Mouse (Mus musculus) CH12.LX (cell line): ENCODE measurements around the gene Cyp1a1. TPM values are rescaled to one million over a fixed set of nuclear protein-coding genes. Genes with fewer than 3 reads are reported as not detected.
A peak's percentile ranks its signal among the peaks of the same experiment; 100 is the strongest.

Experiments used
- DNase-seq: peaks from one replicate; pipeline ENCODE4 v3.0.0-alpha.2; 2013; ENCODE audit errors: extremely low read depth
- H3K27ac ChIP-seq: 2 replicates; pipeline ENCODE4 v1.5.1; 2012; ENCODE audit warnings: low read depth, mild to moderate bottlenecking, control low read depth, moderate library complexity; ENCODE audit not compliant: insufficient read depth
- H3K27me3 ChIP-seq: replicated peaks from 2 replicates; pipeline ENCODE3; 2012; ENCODE audit warnings: inconsistent platforms
- H3K36me3 ChIP-seq, 2 experiments: replicated peaks in 1 of 2; 2 replicates each; pipeline versions ENCODE3 to v1.6.1; 2012; ENCODE audit warnings: inconsistent platforms in 1 of 2, low read length in 1 of 2, mild to moderate bottlenecking in 1 of 2, mixed read lengths in 1 of 2, moderate library complexity in 1 of 2; ENCODE audit not compliant: control insufficient read depth in 1 of 2, insufficient read depth in 1 of 2
- H3K4me1 ChIP-seq, 2 experiments: 2 replicates each; pipeline ENCODE4 v1.6.1; 2012; ENCODE audit warnings: inconsistent platforms in 1 of 2, moderate library complexity in 1 of 2; ENCODE audit not compliant: insufficient read depth in 2 of 2, control insufficient read depth in 1 of 2
- H3K4me2 ChIP-seq: 2 replicates; pipeline ENCODE4 v1.6.1; 2012; ENCODE audit warnings: low read depth, mild to moderate bottlenecking, control low read depth; ENCODE audit not compliant: poor library complexity, insufficient read depth, severe bottlenecking
- H3K4me3 ChIP-seq, 3 experiments: fragments of 150-350 bp in 1 of 3; sonication (generic) in 1 of 3; replicated peaks in 1 of 3; 2 replicates each; pipeline versions ENCODE3 to v1.5.1; 2011 to 2012; ENCODE audit warnings: low read depth in 2 of 3, low read length in 2 of 3, mild to moderate bottlenecking in 2 of 3, moderate library complexity in 2 of 3, control low read depth in 1 of 3, improper control_type of control experiment in 1 of 3, inconsistent platforms in 1 of 3, mixed read lengths in 1 of 3; ENCODE audit not compliant: poor library complexity in 1 of 3
- H3K79me2 ChIP-seq: replicated peaks from 2 replicates; pipeline ENCODE4 v1.6.1; 2012; ENCODE audit warnings: mild to moderate bottlenecking, moderate library complexity; ENCODE audit not compliant: control insufficient read depth, poor library complexity, insufficient read depth, severe bottlenecking; ENCODE audit errors: extremely low read depth
- H3K9ac ChIP-seq: 2 replicates; pipeline ENCODE4 v1.6.1; 2012; ENCODE audit warnings: low read depth, mild to moderate bottlenecking, control low read depth, moderate library complexity; ENCODE audit not compliant: insufficient read depth
- H3K9me3 ChIP-seq: replicated peaks from 2 replicates; pipeline ENCODE3; 2012; ENCODE audit warnings: low read length, inconsistent platforms, mixed read lengths
- BHLHE40 ChIP-seq: IDR thresholded peaks from 2 replicates; pipeline ENCODE4 v1.6.1; 2011; ENCODE audit warnings: mild to moderate bottlenecking, low read depth, low read length, improper control_type of control experiment
- CHD1 ChIP-seq: IDR thresholded peaks from 2 replicates; pipeline ENCODE4 v1.6.1; 2012; ENCODE audit warnings: low read depth, low read length, improper control_type of control experiment, inconsistent platforms
- CHD2 ChIP-seq: IDR thresholded peaks from 2 replicates; pipeline ENCODE4 v1.6.1; 2011; ENCODE audit warnings: low read length, improper control_type of control experiment
- CTCF ChIP-seq, 2 experiments: IDR thresholded peaks in 1 of 2; conservative IDR thresholded peaks in 1 of 2; 2 replicates each; pipeline ENCODE4 v1.5.1; 2011 to 2012; ENCODE audit warnings: low read depth in 2 of 2, low read length in 2 of 2, improper control_type of control experiment in 1 of 2, inconsistent platforms in 1 of 2, mild to moderate bottlenecking in 1 of 2, moderate library complexity in 1 of 2
- ELF1 ChIP-seq: IDR thresholded peaks from 2 replicates; pipeline ENCODE4 v1.6.1; 2014; ENCODE audit warnings: low read depth, mild to moderate bottlenecking, inconsistent platforms, low read length, improper control_type of control experiment
- EP300 ChIP-seq: IDR thresholded peaks from 2 replicates; pipeline ENCODE4 v1.6.1; 2011; ENCODE audit warnings: low read length, improper control_type of control experiment
- GABPA ChIP-seq: IDR thresholded peaks from 2 replicates; pipeline ENCODE4 v1.6.1; 2012; ENCODE audit warnings: low read depth, low read length, improper control_type of control experiment, inconsistent platforms; ENCODE audit not compliant: insufficient replicate concordance
- KAT2A ChIP-seq: IDR thresholded peaks from 2 replicates; pipeline ENCODE4 v1.6.1; 2012; ENCODE audit warnings: low read length, improper control_type of control experiment, inconsistent platforms; ENCODE audit not compliant: insufficient replicate concordance
- MAFK ChIP-seq: IDR thresholded peaks from 2 replicates; pipeline ENCODE4 v1.6.1; 2011; ENCODE audit warnings: low read length, improper control_type of control experiment; ENCODE audit not compliant: insufficient replicate concordance
- MAX ChIP-seq: IDR thresholded peaks from 2 replicates; pipeline ENCODE4 v1.6.1; 2011; ENCODE audit warnings: low read length, improper control_type of control experiment
- MXI1 ChIP-seq: IDR thresholded peaks from 2 replicates; pipeline ENCODE4 v1.6.1; 2011; ENCODE audit warnings: mild to moderate bottlenecking, low read depth, low read length, improper control_type of control experiment
- MYC ChIP-seq: IDR thresholded peaks from 2 replicates; pipeline ENCODE4 v1.6.1; 2011; ENCODE audit warnings: low read depth, mild to moderate bottlenecking, improper control_type of control experiment, low read length
- PAX5 ChIP-seq: IDR thresholded peaks from 2 replicates; pipeline ENCODE4 v1.6.1; 2012; ENCODE audit warnings: low read length, inconsistent platforms, mixed read lengths
- POLR2A ChIP-seq: IDR thresholded peaks from 2 replicates; pipeline ENCODE4 v1.6.1; 2011; ENCODE audit warnings: low read depth, mild to moderate bottlenecking, improper control_type of control experiment, low read length
- RAD21 ChIP-seq: IDR thresholded peaks from 2 replicates; pipeline ENCODE4 v1.6.1; 2011; ENCODE audit warnings: low read depth, mild to moderate bottlenecking, low read length, improper control_type of control experiment, moderate library complexity
- SMC3 ChIP-seq: IDR thresholded peaks from 2 replicates; pipeline ENCODE4 v1.6.1; 2011; ENCODE audit warnings: low read depth, low read length, improper control_type of control experiment
- TBP ChIP-seq: conservative IDR thresholded peaks from 2 replicates; pipeline ENCODE4 v1.6.1; 2011; ENCODE audit warnings: low read depth, low read length, improper control_type of control experiment
- TCF12 ChIP-seq: IDR thresholded peaks from 2 replicates; pipeline ENCODE4 v1.6.1; 2014; ENCODE audit warnings: low read depth, mild to moderate bottlenecking, inconsistent platforms, low read length, improper control_type of control experiment
- UBTF ChIP-seq: IDR thresholded peaks from 2 replicates; pipeline ENCODE4 v1.6.1; 2012; ENCODE audit warnings: low read depth, mild to moderate bottlenecking, inconsistent platforms, low read length, improper control_type of control experiment, moderate library complexity
- USF2 ChIP-seq: conservative IDR thresholded peaks from 2 replicates; pipeline ENCODE4 v1.6.1; 2011; ENCODE audit warnings: low read depth, low read length, improper control_type of control experiment
- ZC3H11A ChIP-seq: IDR thresholded peaks from 2 replicates; pipeline ENCODE4 v1.6.1; 2012; ENCODE audit warnings: low read depth, mild to moderate bottlenecking, inconsistent platforms, low read length, improper control_type of control experiment
- ZMIZ1 ChIP-seq: IDR thresholded peaks from 2 replicates; pipeline ENCODE4 v1.6.1; 2012; ENCODE audit warnings: low read depth, mild to moderate bottlenecking, inconsistent platforms, low read length, improper control_type of control experiment
- dilution Hi-C: fragments of 300-500 bp; cut with MboI; formaldehyde crosslinking; loops from 2 replicates; pipeline ENCODE4 v1.14.3; 2020; ENCODE audit warnings: low sequenced_read_pairs; ENCODE audit not compliant: extremely low pct_unique_long_range_greater_than_20kb, extremely low pct_ligation_motif_present
- in situ Hi-C: fragments of 300-500 bp; cut with MboI; formaldehyde crosslinking; loops from 3 replicates; pipeline ENCODE4 v1.14.3; 2019; ENCODE audit warnings: low sequenced_read_pairs, low pct_ligation_motif_present, low pct_unique_long_range_greater_than_20kb, mixed read lengths
- polyA plus RNA-seq: library from polyadenylated mRNA; unstranded; fragments of >175 nt; gene quantifications from 2 replicates; pipeline ENCODE4 v1.2.1, GENCODE M21; 2012; ENCODE audit warnings: low read depth; ENCODE audit not compliant: insufficient read length
- total RNA-seq, 2 experiments: library from RNA; depleted of rRNA; stranded (reverse); fragments of 300-350 nt in 1 of 2; fragments of >200 nt in 1 of 2; gene quantifications; 2 replicates each; pipeline ENCODE4 v1.2.3; 2012 to 2014

The Cyp1a1 gene
- total and polyA plus RNA-seq, 3 experiments: 0.11 to 0.13 TPM; not detected in 1

- Histone ChIP-seq H3K79me2 (peaks cover 21% of the 10 kb centered on the region), H3K27me3 (no peaks in the 10 kb centered on the region), H3K4me1 (peaks cover 0 to 12% of the 10 kb centered on the region in 2 experiments; a peak in 1 of 4 replicates), H3K9ac (no peak overlapping the region), H3K4me2 (no peak overlapping the region), H3K9me3 (peaks cover 4% of the 10 kb centered on the region), H3K27ac (no peak overlapping the region), H3K36me3 (peaks cover 32 to 57% of the 10 kb centered on the region in 2 experiments), H3K4me3 (no peak overlapping the region)
- TF ChIP-seq CTCF (conservative IDR thresholded peaks at IDR 0.05 in 1 of 2, IDR thresholded peaks at IDR 0.05 in 1 of 2; ENCODE audit: low read depth in 2 of 2, low read length in 2 of 2): peak; percentile 38 to 51; a peak in 3 of 4 replicates
- no peak for TF ChIP-seq MAFK
- in situ Hi-C loops (no loop called here), dilution Hi-C loops (no loop called here)
- peak; percentile 9 for DNase-seq
Observed at GRCm38 (mm10) chr9:57712194-57712593, 24.5 kb downstream of the Cyp1a1 start.

GRCm38 (mm10) chr9:57718408-57718807 is 30.7 kb downstream of the Cyp1a1 start:
- Histone ChIP-seq H3K4me3 (no peak overlapping the region), H3K4me2 (no peak overlapping the region)
- TF ChIP-seq ELF1 (no peak), PAX5 (no peak)
- TF ChIP-seq, all 38 proteins: peak for 0
- Histone ChIP-seq H3K27ac (no peak overlapping the region), H3K9me3 (no peaks in the 10 kb centered on the region), H3K9ac (no peak overlapping the region), H3K27me3 (no peaks in the 10 kb centered on the region), H3K36me3 (peaks cover 49 to 87% of the 10 kb centered on the region in 2 experiments), H3K4me1 (no peaks in the 10 kb centered on the region), H3K79me2 (peaks cover 4% of the 10 kb centered on the region)
- DNase-seq: no peak
- in situ Hi-C loops: no loop called here
- dilution Hi-C loops: no loop called here

- in situ Hi-C loops: no loop called here
- no peak overlapping the region for H3K4me2 ChIP-seq
- H3K9me3 ChIP-seq: no peaks in the 10 kb centered on the region
- no peak overlapping the region for H3K27ac ChIP-seq
- H3K4me1 ChIP-seq: no peaks in the 10 kb centered on the region
- H3K79me2 ChIP-seq: peaks cover 10% of the 10 kb centered on the region; the same call in 1 of the 2 replicates
- TF ChIP-seq MYC (no peak), MAX (no peak), CHD1 (no peak), RAD21 (no peak), SMC3 (no peak), TBP (no peak), CHD2 (no peak), CTCF (conservative IDR thresholded peaks at IDR 0.05 in 1 of 2, IDR thresholded peaks at IDR 0.05 in 1 of 2; ENCODE audit: low read depth in 2 of 2, low read length in 2 of 2) (no peak), ZC3H11A (no peak), BHLHE40 (no peak), USF2 (no peak), KAT2A (no peak), UBTF (no peak), TCF12 (no peak), POLR2A (no peak), MXI1 (no peak), GABPA (no peak), ZMIZ1 (no peak), EP300 (no peak)
- dilution Hi-C loops: no loop called here
- DNase-seq: no peak
- no peaks in the 10 kb centered on the region for H3K27me3 ChIP-seq
- no peak overlapping the region for H3K9ac ChIP-seq
- peaks cover 42 to 85% of the 10 kb centered on the region in 2 experiments for H3K36me3 ChIP-seq
- no peak overlapping the region for H3K4me3 ChIP-seq
Observed at GRCm38 (mm10) chr9:57720736-57721135, 33.0 kb downstream of the Cyp1a1 start.
